Mouse (Mus musculus): ENCODE results near the gene Adk. TPM values are rescaled to one million over a fixed set of nuclear protein-coding genes. Genes with fewer than 3 reads are reported as not detected.

Gene Adk
- polyA plus RNA-seq, 1 experiment from 2014 or later, result 71.9 TPM

DNA sequence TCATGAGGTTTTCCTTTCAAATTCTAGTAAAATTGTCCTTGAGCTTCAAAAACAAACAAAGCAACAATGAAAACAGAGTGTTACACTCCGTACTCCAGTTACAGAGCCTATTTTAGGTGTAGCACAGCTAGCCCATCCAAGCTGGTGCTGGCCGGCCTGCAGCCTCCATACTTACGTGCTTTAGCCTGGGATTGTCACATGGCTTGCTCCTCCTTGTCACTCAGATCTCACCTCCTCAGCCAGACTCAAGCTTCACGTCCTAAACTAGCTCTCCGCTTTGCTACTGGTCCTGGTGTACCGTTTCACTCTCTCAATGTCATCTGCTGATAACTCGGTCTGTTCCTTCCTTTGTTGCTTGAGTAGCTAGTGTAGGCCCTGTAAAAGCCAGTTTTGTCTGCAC is 366.0 kb downstream of the Adk start:
- no peaks in the 10 kb centered on the region for H3K27me3 ChIP-seq (replicated peaks; ENCODE audit: control insufficient read depth, insufficient read depth, low read length)
- no peak for ATAC-seq
- H3K4me1 ChIP-seq (replicated peaks; ENCODE audit: control insufficient read depth, insufficient read depth, low read length), result no peaks in the 10 kb centered on the region
- H3K4me2 ChIP-seq (ENCODE audit: low read length), result no peak overlapping the region
- no peak overlapping the region for H3K4me3 ChIP-seq (replicated peaks; ENCODE audit: low read length)
- WGBS, result 86% methylated on average over 7 of the region's 7 CpGs
- H3K9me3 ChIP-seq (ENCODE audit: control insufficient read depth, low read length), result no peaks in the 10 kb centered on the region
- H3K9ac ChIP-seq (replicated peaks; ENCODE audit: low read depth, low read length), result no peak overlapping the region
- no peaks in the 10 kb centered on the region for H3K36me3 ChIP-seq (ENCODE audit: control insufficient read depth, insufficient read depth)
- no peak overlapping the region for H3K27ac ChIP-seq (ENCODE audit: low read length)

DNA sequence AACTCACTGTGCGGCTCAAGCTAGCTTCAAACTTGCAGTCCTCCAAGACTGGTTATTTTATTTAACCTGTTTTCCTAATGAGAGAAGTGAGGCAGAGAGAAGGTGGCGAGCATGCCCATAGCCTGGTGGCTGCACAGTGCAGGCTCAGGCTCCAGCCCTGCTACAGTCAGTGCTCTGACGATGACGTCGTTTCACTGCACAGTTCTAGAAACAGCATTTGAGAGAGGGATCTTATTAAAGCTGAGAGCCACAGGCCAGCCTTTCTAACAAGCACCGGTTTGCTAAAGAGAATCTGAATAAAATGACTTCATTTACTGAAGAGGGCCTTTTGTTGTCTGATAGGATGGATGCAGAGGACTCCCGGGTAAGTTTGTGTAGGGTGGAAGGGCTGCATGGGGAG is 375.0 kb downstream of the Adk start:
- 25% methylated on average over 7 of the region's 7 CpGs for WGBS
- peak; percentile 86 for ATAC-seq
- Histone ChIP-seq H3K9ac (replicated peaks; ENCODE audit: low read depth, low read length) (no peak overlapping the region), H3K4me2 (ENCODE audit: low read length) (no peak overlapping the region), H3K27me3 (replicated peaks; ENCODE audit: control insufficient read depth, insufficient read depth, low read length) (no peaks in the 10 kb centered on the region), H3K4me1 (replicated peaks; ENCODE audit: control insufficient read depth, insufficient read depth, low read length) (peaks cover 6% of the 10 kb centered on the region), H3K27ac (ENCODE audit: low read length) (peak overlapping the region; percentile 9; the same call in 1 of the 2 replicates), H3K36me3 (ENCODE audit: control insufficient read depth, insufficient read depth) (no peaks in the 10 kb centered on the region), H3K4me3 (replicated peaks; ENCODE audit: low read length) (no peak overlapping the region), H3K9me3 (ENCODE audit: control insufficient read depth, low read length) (no peaks in the 10 kb centered on the region)

DNA sequence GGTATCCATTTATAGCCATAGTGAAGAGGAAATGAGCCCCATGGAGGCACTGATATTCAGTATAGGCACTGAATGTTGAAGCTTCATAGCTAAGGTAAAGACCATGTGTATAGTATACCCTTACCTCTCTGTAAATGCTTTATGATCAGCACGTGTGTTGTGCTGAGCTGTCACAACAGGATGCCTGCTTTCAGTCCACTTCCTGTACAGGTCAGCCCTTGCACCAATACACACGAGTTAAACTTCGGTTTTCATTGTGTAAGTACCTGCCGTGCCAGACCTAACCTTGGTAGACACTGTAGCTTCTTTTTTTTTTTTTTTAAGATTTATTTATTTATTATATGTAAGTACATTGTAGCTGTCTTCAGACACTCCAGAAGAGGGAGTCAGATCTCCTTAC is 381.0 kb downstream of the Adk start:
- H3K9me3 ChIP-seq (ENCODE audit: control insufficient read depth, low read length), result no peaks in the 10 kb centered on the region
- no peak overlapping the region for H3K4me3 ChIP-seq (replicated peaks; ENCODE audit: low read length)
- H3K4me1 ChIP-seq (replicated peaks; ENCODE audit: control insufficient read depth, insufficient read depth, low read length), result 0 out of 2 replicates have a peak, but pooled peaks cover 2% of the 10 kb centered on the region
- no peak overlapping the region for H3K9ac ChIP-seq (replicated peaks; ENCODE audit: low read depth, low read length)
- H3K27ac ChIP-seq (ENCODE audit: low read length), result no peak overlapping the region
- WGBS, result 89% methylated on average over 4 of the region's 4 CpGs
- no peak overlapping the region for H3K4me2 ChIP-seq (ENCODE audit: low read length)
- no peaks in the 10 kb centered on the region for H3K27me3 ChIP-seq (replicated peaks; ENCODE audit: control insufficient read depth, insufficient read depth, low read length)
- H3K36me3 ChIP-seq (ENCODE audit: control insufficient read depth, insufficient read depth), result no peaks in the 10 kb centered on the region
- ATAC-seq, result no peak

DNA sequence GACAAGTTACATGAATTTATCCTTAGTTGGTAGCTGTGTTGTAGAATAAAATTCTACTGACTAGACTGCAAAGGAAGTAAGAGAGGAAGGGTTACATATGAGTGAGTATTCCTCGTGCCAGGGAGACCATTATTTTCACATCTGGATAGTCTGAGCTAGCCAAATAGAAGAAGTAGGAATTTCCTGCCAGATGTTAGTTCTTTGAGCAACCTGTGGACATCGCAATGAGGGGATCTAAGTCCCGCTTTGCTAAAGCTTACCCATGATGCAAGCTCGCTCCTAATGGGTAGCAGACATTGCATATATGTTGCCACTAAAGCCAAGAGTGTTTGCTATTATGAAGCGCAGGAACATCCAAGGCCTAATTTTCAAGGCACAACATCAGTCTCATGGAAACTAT is 381.6 kb downstream of the Adk start:
- H3K27ac ChIP-seq (ENCODE audit: low read length), result no peak overlapping the region
- no peaks in the 10 kb centered on the region for H3K36me3 ChIP-seq (ENCODE audit: control insufficient read depth, insufficient read depth)
- no peak overlapping the region for H3K9ac ChIP-seq (replicated peaks; ENCODE audit: low read depth, low read length)
- H3K4me1 ChIP-seq (replicated peaks; ENCODE audit: control insufficient read depth, insufficient read depth, low read length), result 0 out of 2 replicates have a peak, but pooled peaks cover 2% of the 10 kb centered on the region
- no peak overlapping the region for H3K4me3 ChIP-seq (replicated peaks; ENCODE audit: low read length)
- no peaks in the 10 kb centered on the region for H3K9me3 ChIP-seq (ENCODE audit: control insufficient read depth, low read length)
- WGBS, result 86% methylated on average over 5 of the region's 5 CpGs
- no peak for ATAC-seq
- no peaks in the 10 kb centered on the region for H3K27me3 ChIP-seq (replicated peaks; ENCODE audit: control insufficient read depth, insufficient read depth, low read length)
- H3K4me2 ChIP-seq (ENCODE audit: low read length), result no peak overlapping the region

DNA sequence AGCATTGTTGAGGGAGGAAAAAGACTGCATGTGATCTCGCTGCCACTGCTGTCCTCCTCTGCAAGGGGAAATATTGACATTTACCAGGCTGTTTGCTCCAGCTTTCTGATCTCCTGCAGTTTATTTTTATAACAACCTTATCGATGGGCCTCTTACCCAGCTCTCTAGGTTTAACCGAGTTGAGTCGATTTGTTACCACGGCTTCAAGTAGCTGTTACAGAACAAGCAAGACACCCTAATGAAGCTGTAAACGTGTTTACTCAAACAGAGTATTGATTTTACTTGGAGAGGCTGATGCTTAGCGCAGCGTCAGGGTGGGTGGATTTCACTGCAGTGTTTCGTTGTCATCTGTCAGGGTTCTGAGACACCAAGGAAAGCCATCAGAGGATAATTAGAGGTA is 382.3 kb downstream of the Adk start:
- 38% methylated on average over 9 of the region's 9 CpGs for WGBS
- H3K4me1 ChIP-seq (replicated peaks; ENCODE audit: control insufficient read depth, insufficient read depth, low read length), result peaks cover 6% of the 10 kb centered on the region
- H3K9ac ChIP-seq (replicated peaks; ENCODE audit: low read depth, low read length), result no peak overlapping the region
- ATAC-seq, result no peak
- no peak overlapping the region for H3K4me3 ChIP-seq (replicated peaks; ENCODE audit: low read length)
- no peak overlapping the region for H3K27ac ChIP-seq (ENCODE audit: low read length)
- no peaks in the 10 kb centered on the region for H3K36me3 ChIP-seq (ENCODE audit: control insufficient read depth, insufficient read depth)
- no peaks in the 10 kb centered on the region for H3K9me3 ChIP-seq (ENCODE audit: control insufficient read depth, low read length)
- H3K4me2 ChIP-seq (ENCODE audit: low read length), result no peak overlapping the region
- no peaks in the 10 kb centered on the region for H3K27me3 ChIP-seq (replicated peaks; ENCODE audit: control insufficient read depth, insufficient read depth, low read length)

DNA sequence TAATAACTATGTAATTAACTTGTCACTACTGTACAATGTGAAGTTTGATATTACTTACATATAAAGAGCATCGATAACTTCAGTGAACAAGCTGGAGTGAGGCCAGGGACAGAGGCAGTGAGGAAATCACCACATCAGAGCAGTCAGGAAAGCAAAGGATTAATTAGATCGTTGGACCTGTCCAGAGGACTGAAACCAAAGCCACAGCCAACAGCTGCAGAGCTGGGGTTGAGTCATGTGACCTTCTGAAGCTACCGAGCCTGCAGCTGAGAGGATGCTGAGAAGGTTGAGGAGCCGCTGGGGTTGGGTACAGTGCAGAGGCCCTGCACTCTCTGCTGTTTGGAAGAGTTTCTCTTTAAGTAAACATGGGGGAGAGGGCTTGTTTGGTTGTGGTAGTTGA is 387.4 kb downstream of the Adk start:
- Histone ChIP-seq H3K36me3 (ENCODE audit: control insufficient read depth, insufficient read depth) (no peaks in the 10 kb centered on the region), H3K9ac (replicated peaks; ENCODE audit: low read depth, low read length) (no peak overlapping the region), H3K27me3 (replicated peaks; ENCODE audit: control insufficient read depth, insufficient read depth, low read length) (no peaks in the 10 kb centered on the region), H3K9me3 (ENCODE audit: control insufficient read depth, low read length) (no peaks in the 10 kb centered on the region; the same call in 1 of the 2 replicates), H3K4me3 (replicated peaks; ENCODE audit: low read length) (no peak overlapping the region), H3K27ac (ENCODE audit: low read length) (no peak overlapping the region), H3K4me2 (ENCODE audit: low read length) (no peak overlapping the region), H3K4me1 (replicated peaks; ENCODE audit: control insufficient read depth, insufficient read depth, low read length) (peaks cover 7% of the 10 kb centered on the region)
- WGBS, result 25% methylated on average over 4 of the region's 4 CpGs
- ATAC-seq, result peak; percentile 75

DNA sequence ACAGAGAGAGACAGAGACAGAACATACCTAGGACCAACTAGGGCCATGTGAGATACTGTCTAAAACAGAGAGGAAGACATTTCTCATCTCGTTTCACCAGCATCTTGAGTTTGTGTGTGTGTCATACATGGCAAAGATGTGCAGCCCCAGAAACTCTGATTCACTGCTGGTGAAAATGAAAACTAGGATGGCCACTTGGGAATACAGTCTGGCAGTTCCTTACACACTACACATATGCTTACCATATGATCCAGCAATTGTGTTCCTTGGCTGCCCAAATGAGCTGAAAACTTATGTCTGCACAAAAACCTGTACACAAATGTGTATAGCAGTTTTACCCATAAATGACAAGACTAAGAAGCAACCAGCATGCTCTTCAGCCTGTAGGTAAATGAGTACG is 388.2 kb downstream of the Adk start:
- Histone ChIP-seq H3K9ac (replicated peaks; ENCODE audit: low read depth, low read length) (no peak overlapping the region), H3K4me2 (ENCODE audit: low read length) (no peak overlapping the region), H3K4me1 (replicated peaks; ENCODE audit: control insufficient read depth, insufficient read depth, low read length) (peaks cover 6% of the 10 kb centered on the region), H3K36me3 (ENCODE audit: control insufficient read depth, insufficient read depth) (no peaks in the 10 kb centered on the region), H3K27me3 (replicated peaks; ENCODE audit: control insufficient read depth, insufficient read depth, low read length) (no peaks in the 10 kb centered on the region), H3K9me3 (ENCODE audit: control insufficient read depth, low read length) (no peaks in the 10 kb centered on the region; the same call in 1 of the 2 replicates), H3K27ac (ENCODE audit: low read length) (no peak overlapping the region), H3K4me3 (replicated peaks; ENCODE audit: low read length) (no peak overlapping the region)
- ATAC-seq, result no peak
- 88% methylated on average over 2 of the region's 2 CpGs for WGBS

DNA sequence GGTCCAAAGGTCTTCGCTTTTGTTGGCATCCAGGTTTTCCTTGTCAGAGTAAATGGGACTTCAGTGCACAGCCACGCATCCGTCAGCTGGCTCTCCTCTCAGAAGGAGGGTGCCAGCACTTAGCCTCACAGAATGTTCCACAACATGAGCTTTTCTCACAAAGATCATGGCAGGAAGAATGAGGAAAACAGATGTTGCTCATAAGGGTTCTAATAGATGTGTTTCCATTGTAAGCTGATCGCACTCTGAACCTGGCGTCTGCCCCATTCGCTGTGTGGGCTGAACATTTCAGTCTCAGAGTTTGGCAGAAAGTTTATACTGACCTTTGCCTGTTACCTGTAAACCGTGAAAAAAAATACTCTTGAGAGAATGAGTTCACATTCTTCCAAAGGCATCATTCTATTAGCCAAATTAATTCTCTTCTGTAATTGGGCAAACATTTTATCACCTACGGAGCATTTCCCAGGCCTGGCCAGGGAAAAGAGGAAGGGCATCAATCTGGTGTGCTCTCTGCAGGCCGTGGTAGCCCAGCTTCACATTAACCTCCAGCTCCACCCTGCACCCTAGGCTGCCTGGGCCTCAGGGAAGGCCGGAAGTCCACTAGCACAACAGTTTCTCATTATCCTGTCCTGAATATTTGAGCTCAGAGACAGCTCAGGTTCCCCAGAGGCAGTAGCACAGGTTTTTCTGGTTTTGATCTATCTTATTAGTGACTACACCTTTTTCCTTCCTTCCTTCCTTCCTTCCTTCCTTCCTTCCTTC is 389.6 kb downstream of the Adk start:
- Histone ChIP-seq H3K27me3 (replicated peaks; ENCODE audit: control insufficient read depth, insufficient read depth, low read length) (no peaks in the 10 kb centered on the region), H3K9me3 (ENCODE audit: control insufficient read depth, low read length) (no peaks in the 10 kb centered on the region; the same call in 1 of the 2 replicates), H3K4me2 (ENCODE audit: low read length) (no peak overlapping the region), H3K4me3 (replicated peaks; ENCODE audit: low read length) (no peak overlapping the region), H3K4me1 (replicated peaks; ENCODE audit: control insufficient read depth, insufficient read depth, low read length) (peaks cover 6% of the 10 kb centered on the region), H3K27ac (ENCODE audit: low read length) (no peak overlapping the region), H3K9ac (replicated peaks; ENCODE audit: low read depth, low read length) (no peak overlapping the region), H3K36me3 (ENCODE audit: control insufficient read depth, insufficient read depth) (no peaks in the 10 kb centered on the region)
- ATAC-seq, result no peak
- WGBS, result 72% methylated on average over 10 of the region's 10 CpGs

DNA sequence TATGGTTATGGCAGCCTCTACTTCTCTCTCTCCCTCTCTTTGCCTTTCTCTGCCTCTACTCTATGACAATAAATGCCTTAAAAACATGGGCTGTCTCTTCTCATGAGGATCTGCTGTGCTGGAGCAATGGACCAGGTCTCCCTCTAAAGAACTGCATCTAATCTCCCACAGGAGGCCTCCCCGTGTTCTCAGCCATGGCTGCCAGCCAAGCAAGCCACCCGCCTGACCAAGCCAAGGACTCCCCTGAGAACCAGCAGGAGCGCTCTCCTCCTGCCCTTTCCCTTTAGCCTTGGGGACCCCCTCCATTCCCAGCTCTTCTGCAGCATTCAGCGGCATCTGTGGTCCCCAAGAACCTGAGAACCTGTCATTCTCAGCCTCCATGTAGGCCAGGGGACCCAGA is 400.2 kb downstream of the Adk start:
- WGBS, result 67% methylated on average over 4 of the region's 4 CpGs
- no peak overlapping the region for H3K27ac ChIP-seq (ENCODE audit: low read length)
- H3K9ac ChIP-seq (replicated peaks; ENCODE audit: low read depth, low read length), result no peak overlapping the region
- H3K27me3 ChIP-seq (replicated peaks; ENCODE audit: control insufficient read depth, insufficient read depth, low read length), result no peaks in the 10 kb centered on the region
- no peak overlapping the region for H3K4me2 ChIP-seq (ENCODE audit: low read length)
- H3K9me3 ChIP-seq (ENCODE audit: control insufficient read depth, low read length), result no peaks in the 10 kb centered on the region
- H3K4me3 ChIP-seq (replicated peaks; ENCODE audit: low read length), result no peak overlapping the region
- H3K36me3 ChIP-seq (ENCODE audit: control insufficient read depth, insufficient read depth), result no peaks in the 10 kb centered on the region
- ATAC-seq, result no peak
- H3K4me1 ChIP-seq (replicated peaks; ENCODE audit: control insufficient read depth, insufficient read depth, low read length), result no peaks in the 10 kb centered on the region

DNA sequence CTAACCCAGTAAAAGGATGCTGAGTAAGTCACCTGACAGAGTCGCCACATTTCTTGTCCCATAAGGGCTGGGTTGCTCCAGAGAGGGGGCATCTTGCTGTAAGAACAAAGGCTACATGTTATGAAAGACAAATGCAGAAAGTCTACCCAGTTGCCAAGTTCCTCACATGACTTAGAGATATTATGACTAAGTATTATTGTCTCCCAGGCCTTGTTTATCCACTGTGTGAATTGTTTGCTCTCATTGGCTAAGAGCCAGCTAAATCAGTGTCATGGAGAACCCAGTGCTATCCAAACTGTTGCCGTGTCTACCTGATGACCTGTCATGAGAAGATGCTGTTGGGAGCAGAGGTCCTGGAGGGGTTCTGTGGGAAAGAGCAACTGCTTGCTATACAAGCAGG is 401.5 kb downstream of the Adk start:
- 73% methylated on average over 2 of the region's 2 CpGs for WGBS
- ATAC-seq, result no peak
- Histone ChIP-seq H3K9ac (replicated peaks; ENCODE audit: low read depth, low read length) (no peak overlapping the region), H3K27ac (ENCODE audit: low read length) (no peak overlapping the region), H3K4me1 (replicated peaks; ENCODE audit: control insufficient read depth, insufficient read depth, low read length) (no peaks in the 10 kb centered on the region), H3K9me3 (ENCODE audit: control insufficient read depth, low read length) (no peaks in the 10 kb centered on the region), H3K27me3 (replicated peaks; ENCODE audit: control insufficient read depth, insufficient read depth, low read length) (no peaks in the 10 kb centered on the region), H3K4me3 (replicated peaks; ENCODE audit: low read length) (no peak overlapping the region), H3K36me3 (ENCODE audit: control insufficient read depth, insufficient read depth) (no peaks in the 10 kb centered on the region), H3K4me2 (ENCODE audit: low read length) (no peak overlapping the region)
